Mouse (Mus musculus) activated CD4-positive, CD25-positive, alpha-beta regulatory T cell, adult 9 weeks (primary cell): ENCODE results near the gene P2ry10. TPM values are rescaled to one million over a fixed set of nuclear protein-coding genes. Genes with fewer than 3 reads are reported as not detected.

Source experiments
- polyA plus RNA-seq: library from polyadenylated mRNA; unstranded; fragments of 100-300 nt; shearing (Covaris generic); gene quantifications from one replicate; pipeline ENCODE4 v1.2.1, GENCODE M21; 2017

Gene P2ry10
- polyA plus RNA-seq: 82.1 TPM

DNA sequence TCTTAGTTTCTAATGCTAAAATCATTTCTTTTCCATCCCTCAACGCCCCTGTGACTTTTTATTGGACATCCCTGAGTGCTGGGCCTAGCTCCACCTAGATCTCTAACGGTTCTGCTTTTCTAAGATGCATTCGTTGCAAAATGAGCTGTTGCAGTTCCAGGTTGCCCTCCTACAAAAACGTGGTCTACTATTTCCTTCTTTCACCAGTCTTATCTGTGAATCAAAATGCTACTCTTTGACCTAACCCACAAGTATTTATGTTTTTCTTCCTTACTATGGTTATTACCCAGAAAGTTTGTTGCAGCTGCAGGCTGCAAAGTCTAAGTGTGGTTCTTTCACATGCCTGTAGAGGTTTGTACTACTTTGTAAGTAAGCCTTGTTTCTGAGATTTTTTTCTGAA is at the start of gene P2ry10:
Gene P2ry10 (plus strand): TSS at position 316 of the 400 bp plus-strand sequence.

DNA sequence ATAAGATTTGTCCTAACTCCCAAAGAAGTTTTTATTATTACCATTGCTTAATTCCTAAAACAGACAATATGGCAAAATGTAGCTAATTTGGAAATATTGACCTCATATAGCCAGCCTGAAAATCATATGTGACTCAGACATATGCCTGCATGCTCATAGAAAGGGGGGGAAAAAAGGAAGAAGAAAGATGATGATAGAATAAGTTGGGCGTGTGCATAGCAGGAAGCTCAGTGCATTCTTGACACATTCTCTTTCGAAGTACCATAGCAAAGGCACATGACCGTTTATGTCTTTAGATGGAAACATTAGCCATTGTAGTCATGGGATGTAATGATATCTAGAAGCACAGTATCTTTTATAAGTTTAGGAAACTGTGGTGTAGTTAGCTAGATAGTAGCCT is 60.4 kb downstream of the P2ry10 start, which contains the start of gene P2ry10b:
Gene P2ry10b (plus strand): TSS at position 247 of the 400 bp plus-strand sequence.

Other genes starting within 250 kb of the P2ry10 start
- gene Rtl3, start 247.8 kb upstream of the P2ry10 start, polyA plus RNA-seq: not detected
- not detected for gene Lpar4, start 167.9 kb upstream of the P2ry10 start, polyA plus RNA-seq
- gene P2ry10b, start 60.4 kb downstream of the P2ry10 start, polyA plus RNA-seq: 5.3 TPM
- gene Gpr174, start 167.4 kb downstream of the P2ry10 start, polyA plus RNA-seq: 110 TPM